Mouse (Mus musculus) embryonic facial prominence, embryonic 12.5 days (tissue): Measurements from ENCODE around the gene Vkorc1. TPM values are rescaled to one million over a fixed set of nuclear protein-coding genes. Genes with fewer than 3 reads are reported as not detected.
A peak's percentile ranks its signal among the peaks of the same experiment; 100 is the strongest.

ENCODE experiments used
- ATAC-seq: fragments of 200-750 bp; cut with Nextera tagmentation; 2 replicates; pipeline ENCODE4 v1.8.0; 2017; ENCODE audit not compliant: insufficient number of reproducible peaks, insufficient read depth, low FRiP score, low TSS enrichment
- H3K27ac ChIP-seq: fragments of 300-500 bp; sonication (generic); 2 replicates; pipeline ENCODE4 v1.5.1; 2016; ENCODE audit warnings: mild to moderate bottlenecking
- H3K27me3 ChIP-seq: fragments of 300-500 bp; sonication (generic); 2 replicates; pipeline ENCODE4 v1.6.1; 2016; ENCODE audit warnings: mild to moderate bottlenecking, moderate library complexity
- H3K36me3 ChIP-seq: fragments of 300-500 bp; sonication (generic); 2 replicates; pipeline ENCODE4 v1.6.1; 2016; ENCODE audit warnings: mild to moderate bottlenecking
- H3K4me1 ChIP-seq: fragments of 300-500 bp; sonication (generic); 2 replicates; pipeline ENCODE4 v1.6.1; 2016
- H3K4me2 ChIP-seq: fragments of 300-500 bp; sonication (generic); replicated peaks from 2 replicates; pipeline ENCODE4 v1.6.1; 2016; ENCODE audit warnings: mild to moderate bottlenecking, moderate library complexity
- H3K4me3 ChIP-seq: fragments of 300-500 bp; sonication (generic); 2 replicates; pipeline ENCODE4 v1.5.1; 2016; ENCODE audit warnings: mild to moderate bottlenecking
- H3K9ac ChIP-seq: fragments of 300-500 bp; sonication (generic); 2 replicates; pipeline ENCODE4 v1.6.1; 2016; ENCODE audit warnings: mild to moderate bottlenecking, moderate library complexity
- H3K9me3 ChIP-seq: fragments of 300-500 bp; sonication (generic); 2 replicates; pipeline ENCODE4 v1.6.1; 2016; ENCODE audit warnings: mild to moderate bottlenecking, moderate library complexity
- WGBS: fragments of 180-500 bp; shearing (Covaris S2); methylation state at CpG from one replicate; pipeline ENCODE4 v1.1.7; 2016; 5-methylcytosine and 5-hydroxymethylcytosine counted together
- polyA plus RNA-seq: library from polyadenylated mRNA; unstranded; fragments of >200 nt; fragmentation: Nextera tagmentation; extraction: Ambion mirVana; gene quantifications from 2 replicates; pipeline ENCODE4 v1.2.1, GENCODE M21; 2016

Vkorc1 gene
- polyA plus RNA-seq, 1 experiment from 2014 or later, result 88.6 TPM

- peaks cover 10% of the 10 kb centered on the region; the same call in 1 of the 2 replicates for H3K4me1 ChIP-seq
- H3K9ac ChIP-seq, result no peak overlapping the region
- no peaks in the 10 kb centered on the region for H3K9me3 ChIP-seq
- peak overlapping the region; percentile 59 for H3K4me3 ChIP-seq
- H3K36me3 ChIP-seq, result peaks cover 13% of the 10 kb centered on the region
- H3K27me3 ChIP-seq, result no peaks in the 10 kb centered on the region
- 82% methylated on average over 5 of the region's 5 CpGs for WGBS
- no peak overlapping the region for H3K27ac ChIP-seq
- ATAC-seq, result no peak
- H3K4me2 ChIP-seq, result peak overlapping the region; percentile 74
Measured at GRCm38 (mm10) chr7:127894480-127894879, 937 bp downstream of the Vkorc1 start.

GRCm38 (mm10) chr7:127890798-127891197 is 4.6 kb downstream of the Vkorc1 start, which contains the start of gene Prss53:
TSS of gene Prss53 (minus strand) at chr7:127890970.
- Histone ChIP-seq H3K9me3 (no peaks in the 10 kb centered on the region), H3K4me3 (no peak within 1 kb of the TSS), H3K27ac (no peak within 1 kb of the TSS), H3K9ac (no peak within 1 kb of the TSS), H3K4me1 (peaks cover 13% of the 10 kb centered on the region; the same call in 1 of the 2 replicates), H3K4me2 (no peak within 1 kb of the TSS), H3K36me3 (peaks cover 49% of the 10 kb centered on the region), H3K27me3 (no peaks in the 10 kb centered on the region)
- WGBS, result 33% methylated on average over 4 of the region's 4 CpGs
- ATAC-seq, result no peak

GRCm38 (mm10) chr7:127888821-127889220 is 6.6 kb downstream of the Vkorc1 start:
- Histone ChIP-seq H3K27me3 (no peaks in the 10 kb centered on the region), H3K4me3 (no peak overlapping the region), H3K27ac (no peak overlapping the region), H3K36me3 (peaks cover 66% of the 10 kb centered on the region), H3K4me2 (no peak overlapping the region), H3K9me3 (no peaks in the 10 kb centered on the region), H3K9ac (no peak overlapping the region), H3K4me1 (peaks cover 8% of the 10 kb centered on the region)
- 77% methylated on average over 3 of the region's 3 CpGs for WGBS
- no peak for ATAC-seq

GRCm38 (mm10) chr7:127887781-127888180 is 7.6 kb downstream of the Vkorc1 start:
- Histone ChIP-seq H3K27ac (no peak overlapping the region), H3K36me3 (peaks cover 69% of the 10 kb centered on the region), H3K27me3 (no peaks in the 10 kb centered on the region), H3K9me3 (no peaks in the 10 kb centered on the region), H3K4me1 (peaks cover 16% of the 10 kb centered on the region), H3K9ac (no peak overlapping the region), H3K4me3 (no peak overlapping the region), H3K4me2 (no peak overlapping the region)
- no peak for ATAC-seq
- 80% methylated on average over 3 of the region's 3 CpGs for WGBS

- 87% methylated on average over 8 of the region's 8 CpGs for WGBS
- Histone ChIP-seq H3K36me3 (peaks cover 70% of the 10 kb centered on the region), H3K9ac (no peak overlapping the region), H3K4me3 (no peak overlapping the region), H3K9me3 (no peaks in the 10 kb centered on the region), H3K4me2 (no peak overlapping the region), H3K4me1 (peaks cover 16% of the 10 kb centered on the region), H3K27me3 (no peaks in the 10 kb centered on the region), H3K27ac (no peak overlapping the region)
- ATAC-seq, result no peak
Measured at GRCm38 (mm10) chr7:127887191-127887590, 8.2 kb downstream of the Vkorc1 start.

- Histone ChIP-seq H3K4me1 (peaks cover 16% of the 10 kb centered on the region), H3K27me3 (no peaks in the 10 kb centered on the region), H3K9ac (no peak overlapping the region), H3K36me3 (peaks cover 76% of the 10 kb centered on the region), H3K27ac (no peak overlapping the region), H3K4me3 (no peak overlapping the region), H3K9me3 (no peaks in the 10 kb centered on the region), H3K4me2 (no peak overlapping the region)
- no peak for ATAC-seq
- 91% methylated on average over 6 of the region's 6 CpGs for WGBS
Measured at GRCm38 (mm10) chr7:127886551-127886950, 8.9 kb downstream of the Vkorc1 start.

GRCm38 (mm10) chr7:127885951-127886350 is 9.5 kb downstream of the Vkorc1 start:
- peaks cover 16% of the 10 kb centered on the region for H3K4me1 ChIP-seq
- no peak overlapping the region for H3K4me2 ChIP-seq
- no peaks in the 10 kb centered on the region for H3K9me3 ChIP-seq
- WGBS, result 66% methylated on average over 6 of the region's 6 CpGs
- H3K27me3 ChIP-seq, result no peaks in the 10 kb centered on the region
- no peak for ATAC-seq
- no peak overlapping the region for H3K9ac ChIP-seq
- H3K36me3 ChIP-seq, result peaks cover 82% of the 10 kb centered on the region
- H3K27ac ChIP-seq, result no peak overlapping the region
- no peak overlapping the region for H3K4me3 ChIP-seq

- Histone ChIP-seq H3K9ac (no peak overlapping the region), H3K27me3 (no peaks in the 10 kb centered on the region), H3K4me3 (no peak overlapping the region), H3K4me1 (peaks cover 21% of the 10 kb centered on the region), H3K4me2 (no peak overlapping the region), H3K9me3 (no peaks in the 10 kb centered on the region), H3K27ac (no peak overlapping the region), H3K36me3 (peaks cover 77% of the 10 kb centered on the region)
- WGBS, result 87% methylated on average over 12 of the region's 12 CpGs
- no peak for ATAC-seq
Measured at GRCm38 (mm10) chr7:127880431-127880830, 15.0 kb downstream of the Vkorc1 start.

GRCm38 (mm10) chr7:127879301-127879700 is 16.1 kb downstream of the Vkorc1 start:
- Histone ChIP-seq H3K27ac (no peak overlapping the region), H3K9me3 (no peaks in the 10 kb centered on the region), H3K4me2 (no peak overlapping the region), H3K27me3 (no peaks in the 10 kb centered on the region), H3K4me1 (peaks cover 24% of the 10 kb centered on the region), H3K9ac (no peak overlapping the region), H3K4me3 (0 out of 2 replicates have a peak overlapping the region, but pooled peaks have one; percentile 4), H3K36me3 (peaks cover 67% of the 10 kb centered on the region)
- no peak for ATAC-seq
- 96% methylated on average over 9 of the region's 9 CpGs for WGBS

- Histone ChIP-seq H3K36me3 (peaks cover 52% of the 10 kb centered on the region), H3K9ac (peak within 1 kb of the TSS; percentile 95), H3K4me2 (peak within 1 kb of the TSS; percentile 87), H3K27me3 (no peaks in the 10 kb centered on the region), H3K4me1 (peaks cover 23% of the 10 kb centered on the region), H3K4me3 (peak within 1 kb of the TSS; percentile 93), H3K9me3 (no peaks in the 10 kb centered on the region), H3K27ac (peak within 1 kb of the TSS; percentile 99)
- peak; percentile 48 for ATAC-seq
- WGBS, result under 1% methylated on average over 60 of the region's 60 CpGs
Measured at GRCm38 (mm10) chr7:127876467-127877348, 18.7 kb downstream of the Vkorc1 start, which contains the start of gene Zfp668. TSS of gene Zfp668 (minus strand) at chr7:127876828.

- Histone ChIP-seq H3K27me3 (no peaks in the 10 kb centered on the region), H3K9ac (peak within 1 kb of the TSS; percentile 95), H3K27ac (peak within 1 kb of the TSS; percentile 99), H3K4me3 (peak within 1 kb of the TSS; percentile 93), H3K4me1 (peaks cover 23% of the 10 kb centered on the region), H3K9me3 (no peaks in the 10 kb centered on the region), H3K36me3 (peaks cover 48% of the 10 kb centered on the region), H3K4me2 (peak within 1 kb of the TSS; percentile 87)
- WGBS, result under 1% methylated on average over 40 of the region's 41 CpGs
- ATAC-seq, result peak; percentile 86
Measured at GRCm38 (mm10) chr7:127876041-127876466, 19.4 kb downstream of the Vkorc1 start, which contains the start of gene Zfp646. TSS of gene Zfp646 (plus strand) at chr7:127876221.

- H3K4me1 ChIP-seq, result peaks cover 23% of the 10 kb centered on the region
- peak overlapping the region; percentile 99 for H3K27ac ChIP-seq
- H3K27me3 ChIP-seq, result no peaks in the 10 kb centered on the region
- peaks cover 45% of the 10 kb centered on the region for H3K36me3 ChIP-seq
- no peaks in the 10 kb centered on the region for H3K9me3 ChIP-seq
- 0% methylated on average over 42 of the region's 43 CpGs for WGBS
- peak; percentile 95 for ATAC-seq
- peak overlapping the region; percentile 93 for H3K4me3 ChIP-seq
- H3K4me2 ChIP-seq, result peak overlapping the region; percentile 87
- H3K9ac ChIP-seq, result peak overlapping the region; percentile 95
Measured at GRCm38 (mm10) chr7:127875627-127876001, 19.8 kb downstream of the Vkorc1 start.
